14 mouse cellular contexts compared by ENCODE assay signal in genomic region chr16:32942694-32943093, GRCm38 (mm10). TPM values are rescaled to one million over a fixed set of nuclear protein-coding genes. Genes with fewer than 3 reads are reported as not detected.
DNase-seq lines count a peak whose midpoint lies in the region; ATAC-seq and TF ChIP-seq lines count a peak whose summit lies in the region.
"Had no signal": no experiment of that assay in that cellular context is flagged by ENCODE, and none has a peak within 500 bp of the region (broad histone marks: within the 10 kb centered on the region; RNA-seq: fewer than 3 reads in every experiment).

No protein-coding gene starts in this region.

- ATAC-seq in hindbrain, postnatal 0 days = no peak
- ATAC-seq in hindbrain, embryonic 13.5 days (ENCODE audit: low FRiP score) = no peak
- ATAC-seq in Patski = no peak
- ATAC-seq in forebrain, postnatal 0 days = peak; percentile 80
- ATAC-seq in CD4-positive, CD25-positive, alpha-beta regulatory T cell, adult 4 months = no peak
- ATAC-seq: activated CD4-positive, CD25-positive, alpha-beta regulatory T cell, adult 4 months; liver, postnatal 0 days had no signal

- in situ Hi-C loops in Patski (cut with MboI; ENCODE audit: low pct_unique_long_range_greater_than_20kb) = loop anchor here (25.0 kb wide), 2 partner anchors 1805 to 2005 kb away; no protein-coding TSS in a partner anchor

- 73% methylated on average over 5 of the region's 5 CpGs for WGBS in hindbrain, postnatal 0 days
- WGBS in hindbrain, embryonic 13.5 days = 89% methylated on average over 5 of the region's 5 CpGs
- 43% methylated on average over 5 of the region's 5 CpGs for WGBS in forebrain, postnatal 0 days

- H3K4me3 ChIP-seq in hindbrain, postnatal 0 days (ENCODE audit: low read length) = no peak overlapping the region
- no peak overlapping the region for H3K4me3 ChIP-seq in hindbrain, embryonic 13.5 days
- no peak overlapping the region for H3K4me3 ChIP-seq in forebrain, postnatal 0 days (ENCODE audit: low read depth, low read length)

- DNase-seq in embryo, embryonic 10.5 days (ENCODE audit: low spot score) = peak; percentile 15
- DNase-seq in embryo, embryonic 11 days = no peak
- peak; percentile 20 for DNase-seq in hindbrain, postnatal 0 days (ENCODE audit: low spot score)
- peak; percentile 25 for DNase-seq in Patski (ENCODE audit: low read depth, low spot score)
- DNase-seq in forebrain, postnatal 0 days = peak; percentile 41
- DNase-seq in B cell, adult 2 months = no peak
- DNase-seq: cerebellum, postnatal 10 days; heart, adult 18-20 months; kidney, postnatal 14 days; liver, postnatal 0 days; thymus, adult 2 months had no signal

- CTCF ChIA-PET in Patski (lab: Charles Lee) = interaction anchor here (0.8 kb wide), 1 partner anchor 11 kb away, joined by 4 read pairs; no protein-coding TSS in a partner anchor

- no peak overlapping the region for H3K27ac ChIP-seq in hindbrain, postnatal 0 days
- H3K27ac ChIP-seq in hindbrain, embryonic 13.5 days = no peak overlapping the region
- no peak overlapping the region for H3K27ac ChIP-seq in forebrain, postnatal 0 days (ENCODE audit: low read depth, low read length)

- no peak overlapping the region for H3K9ac ChIP-seq in hindbrain, postnatal 0 days (replicated peaks; ENCODE audit: low read length)
- H3K9ac ChIP-seq in hindbrain, embryonic 13.5 days = no peak overlapping the region
- no peak overlapping the region for H3K9ac ChIP-seq in forebrain, postnatal 0 days
- H3K9ac ChIP-seq: liver, postnatal 0 days had no signal

- H3K27me3 ChIP-seq in hindbrain, postnatal 0 days (ENCODE audit: insufficient read depth, low read length) = no peaks in the 10 kb centered on the region
- no peaks in the 10 kb centered on the region for H3K27me3 ChIP-seq in hindbrain, embryonic 13.5 days
- H3K27me3 ChIP-seq in Patski = no peaks in the 10 kb centered on the region
- H3K27me3 ChIP-seq in forebrain, postnatal 0 days (ENCODE audit: insufficient read depth, low read length) = no peaks in the 10 kb centered on the region

- no peak for TF ChIP-seq CTCF in hindbrain, postnatal 0 days (IDR thresholded peaks at IDR 0.05; ENCODE audit: low read depth)
- TF ChIP-seq CTCF in Patski (IDR thresholded peaks at IDR 0.05) = no peak
- no peak for TF ChIP-seq CTCF in forebrain, postnatal 0 days (IDR thresholded peaks at IDR 0.05; ENCODE audit: low read depth)

- no peaks in the 10 kb centered on the region for H3K36me3 ChIP-seq in hindbrain, postnatal 0 days (ENCODE audit: insufficient read depth, low read length)
- H3K36me3 ChIP-seq in hindbrain, embryonic 13.5 days = no peaks in the 10 kb centered on the region
- no peaks in the 10 kb centered on the region for H3K36me3 ChIP-seq in forebrain, postnatal 0 days (ENCODE audit: insufficient read depth)

- H3K4me1 ChIP-seq in hindbrain, postnatal 0 days (ENCODE audit: insufficient read depth, low read length) = no peaks in the 10 kb centered on the region
- no peaks in the 10 kb centered on the region; the same call in 1 of the 2 replicates for H3K4me1 ChIP-seq in hindbrain, embryonic 13.5 days (replicated peaks)
- peaks cover 3% of the 10 kb centered on the region; the same call in 1 of the 2 replicates for H3K4me1 ChIP-seq in forebrain, postnatal 0 days (ENCODE audit: insufficient read depth)

- no peak overlapping the region for H3K4me2 ChIP-seq in hindbrain, postnatal 0 days (ENCODE audit: low read depth, low read length)
- H3K4me2 ChIP-seq in hindbrain, embryonic 13.5 days = no peak overlapping the region
- no peak overlapping the region for H3K4me2 ChIP-seq in forebrain, postnatal 0 days (ENCODE audit: low read depth)

- POLR2A ChIA-PET in Patski (lab: Charles Lee) = interaction anchor here (1.2 kb wide), 1 partner anchor 31 kb away, joined by 5 read pairs; no protein-coding TSS in a partner anchor

- no peaks in the 10 kb centered on the region for H3K9me3 ChIP-seq in hindbrain, postnatal 0 days (ENCODE audit: low read length)
- H3K9me3 ChIP-seq in hindbrain, embryonic 13.5 days = no peaks in the 10 kb centered on the region
- no peaks in the 10 kb centered on the region for H3K9me3 ChIP-seq in forebrain, postnatal 0 days (ENCODE audit: low read length)

RNA-seq across cellular contexts. Expression of gene Lrch3, which starts 28.8 kb away (rescaled TPM):
- total RNA-seq in hindbrain, postnatal 0 days (2014; rRNA removed) = 28.0 and 44.3 TPM in 2 replicates
- polyA plus RNA-seq in hindbrain, postnatal 0 days (2015; fragmentation: Nextera tagmentation; extraction: Ambion mirVana) = 26.7 and 27.4 TPM in 2 replicates
- polyA plus RNA-seq in hindbrain, embryonic 13.5 days (2015; fragmentation: Nextera tagmentation; extraction: Ambion mirVana) = 47.3 and 51.3 TPM in 2 replicates
- 24.5 TPM for polyA plus RNA-seq in Patski (2021)
- total RNA-seq in forebrain, postnatal 0 days (2014; rRNA removed) = 41.5 and 50.3 TPM in 2 replicates
- polyA plus RNA-seq in forebrain, postnatal 0 days (2015; fragmentation: Nextera tagmentation; extraction: Ambion mirVana) = 10.6 and 19.6 TPM in 2 replicates
- 10 to 100 TPM; 19.4 to 23.0 TPM for polyA plus RNA-seq in CD4-positive, CD25-positive, alpha-beta regulatory T cell, adult 4 months (2017; shearing (Covaris generic))

Comparison
In these comparisons a context has a peak if more than half of its experiments do, and no peak if none do; other contexts are left out.
1. DNase-seq: peak in embryo, embryonic 10.5 days (single experiment), hindbrain, postnatal 0 days (single experiment), Patski (single experiment) and forebrain, postnatal 0 days (single experiment); none in embryo, embryonic 11 days (single experiment) and B cell, adult 2 months (0 of 2).